Mouse (Mus musculus) adrenal gland, postnatal 36 days (tissue): Measurements from ENCODE around the gene E130208F15Rik. TPM values are rescaled to one million over a fixed set of nuclear protein-coding genes. Genes with fewer than 3 reads are reported as not detected.

Experiments
- DNase-seq, 2 experiments: peaks; one replicate each; pipeline ENCODE4 v3.0.0; 2021; ENCODE audit warnings: mixed read lengths in 1 of 2
- long read RNA-seq, 2 experiments: library from polyadenylated mRNA; stranded (forward); transcript quantifications; one replicate each; pipeline ENCODE4 v2.0.0; 2021; ENCODE audit warnings: borderline sequencing depth in 2 of 2
- total RNA-seq, 2 experiments: library from RNA; stranded (reverse); gene quantifications; 2 replicates each; pipeline ENCODE4 v1.2.3; 2021

The E130208F15Rik gene
- total RNA-seq, result 1 to 10 TPM in 1 of 2 experiments, under 1 TPM in 1; 0.93 to 1.3 TPM
- long read RNA-seq, experiment 1, partial matches to known transcripts, result 0 of 1 reads
- long read RNA-seq, experiment 1, other reads (novel, unspliced or antisense), result 0 of 1 reads
- long read RNA-seq, experiment 2, result 0 reads

GRCm38 (mm10) chr7:30321539-30322284 is at the start of gene E130208F15Rik:
E130208F15Rik (plus strand) TSS chr7:30321740.
- DNase-seq, result peak; percentile 81 to 89

- DNase-seq, result no peak
Measured at GRCm38 (mm10) chr7:30274383-30274782, 47.2 kb upstream of the E130208F15Rik start.

GRCm38 (mm10) chr7:30278911-30279310 is 42.6 kb upstream of the E130208F15Rik start:
- no peak for DNase-seq

- no peak for DNase-seq
Measured at GRCm38 (mm10) chr7:30279536-30279935, 42.0 kb upstream of the E130208F15Rik start.

- DNase-seq, result peak; percentile 93 to 96
Measured at GRCm38 (mm10) chr7:30279951-30280669, 41.4 kb upstream of the E130208F15Rik start, which contains the start of the genes Thap8 and Wdr62. Thap8 (plus strand) TSS chr7:30280094. Wdr62 (minus strand) TSS chr7:30280419.

GRCm38 (mm10) chr7:30280670-30281138 is 40.8 kb upstream of the E130208F15Rik start:
- peak; percentile 86 to 87 for DNase-seq

GRCm38 (mm10) chr7:30281522-30281921 is 40.0 kb upstream of the E130208F15Rik start:
- DNase-seq, result no peak

GRCm38 (mm10) chr7:30282740-30283139 is 38.8 kb upstream of the E130208F15Rik start:
- no peak for DNase-seq

DNA sequence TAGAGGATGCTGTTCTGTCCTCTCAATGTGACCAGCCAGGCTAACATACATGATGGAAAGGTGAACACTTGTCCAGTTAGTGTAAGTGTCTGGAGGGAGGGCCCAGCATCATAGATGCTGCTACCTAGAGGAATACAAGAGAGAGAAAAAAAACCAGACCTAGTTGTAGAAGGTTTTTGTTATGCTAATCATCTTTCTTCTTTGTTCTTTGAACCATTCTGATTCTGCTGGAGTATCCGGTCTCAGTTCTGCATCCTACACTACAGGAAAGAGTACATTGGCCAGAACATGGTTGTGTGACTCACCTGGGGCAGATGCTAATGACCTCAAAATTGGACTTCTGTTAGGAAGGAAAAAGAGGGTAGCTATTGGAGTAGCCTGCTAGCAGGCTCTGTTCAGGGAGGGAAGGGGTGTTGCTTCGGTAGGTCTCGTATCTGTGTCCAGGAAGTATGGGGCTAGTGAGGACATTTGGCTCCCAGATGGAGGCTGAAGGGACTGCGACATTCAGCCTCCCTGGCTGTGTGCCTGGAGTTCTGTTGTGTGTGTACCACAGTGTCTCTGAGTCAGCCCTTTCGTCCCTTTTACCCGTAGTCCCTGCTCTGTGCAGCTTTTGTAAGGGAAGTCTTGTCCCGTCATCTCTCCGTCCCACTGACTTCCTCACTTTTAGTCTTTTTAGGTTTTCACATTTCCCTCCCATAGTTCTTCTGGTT is 34.7 kb upstream of the E130208F15Rik start:
- peak; percentile 44 to 76 for DNase-seq

GRCm38 (mm10) chr7:30288046-30288445 is 33.5 kb upstream of the E130208F15Rik start:
- DNase-seq, result no peak

DNA sequence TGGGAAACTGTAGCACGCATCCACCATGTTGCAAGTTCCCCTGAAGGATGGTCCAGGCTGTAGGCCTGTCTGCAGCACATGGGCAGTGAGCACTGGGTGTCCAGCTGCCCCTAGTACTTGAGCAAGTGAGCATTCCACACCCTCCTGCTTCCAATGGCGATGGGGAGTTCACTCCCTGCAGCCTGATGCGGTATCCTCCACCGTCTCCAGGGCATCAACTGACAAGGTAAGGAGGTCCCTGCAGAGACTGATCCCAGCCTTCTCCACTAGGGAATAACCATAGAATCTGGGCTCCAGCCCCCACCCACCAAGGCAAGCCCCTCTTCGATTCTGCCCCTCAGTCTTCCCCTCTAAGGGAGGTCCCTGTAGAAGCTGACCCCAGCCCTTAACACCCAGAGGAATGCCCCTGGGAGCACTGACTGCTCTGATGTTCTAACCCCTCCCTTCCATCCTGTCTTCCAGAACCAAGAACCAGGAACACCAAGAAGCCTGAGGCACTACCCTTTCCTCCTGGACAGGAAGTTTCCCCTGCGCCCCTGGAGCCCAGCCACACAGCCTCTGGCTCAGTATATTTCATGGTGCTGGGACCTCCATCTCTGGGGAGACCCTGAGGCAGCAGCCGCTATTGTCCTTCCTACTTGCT is 32.3 kb upstream of the E130208F15Rik start:
- no peak for DNase-seq

GRCm38 (mm10) chr7:30289714-30290399 is 31.7 kb upstream of the E130208F15Rik start:
- DNase-seq, result no peak

- peak; percentile 59 to 74 for DNase-seq
Measured at GRCm38 (mm10) chr7:30291215-30292131, 30.1 kb upstream of the E130208F15Rik start, which contains the start of gene Clip3. Clip3 (plus strand) TSS chr7:30291728.

DNA sequence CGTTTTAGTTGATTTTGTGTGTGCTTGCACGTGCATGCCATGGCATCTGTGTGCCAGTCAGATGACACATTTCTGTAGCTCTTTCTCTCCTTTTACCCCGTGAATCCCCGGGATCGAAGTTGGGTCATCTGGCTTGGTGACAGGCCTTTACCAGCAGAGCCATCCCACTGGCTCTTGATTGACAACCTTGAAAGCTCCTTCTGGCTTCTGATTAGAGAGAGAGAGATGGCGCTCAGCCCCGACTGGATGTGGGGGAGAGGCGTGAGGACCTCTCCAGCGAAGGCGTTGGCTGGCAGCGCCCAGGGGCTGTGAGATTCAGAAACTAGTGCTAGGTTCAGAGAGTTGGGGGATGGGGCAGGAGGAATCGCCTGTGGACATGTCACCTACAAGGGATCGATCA is 27.7 kb upstream of the E130208F15Rik start:
- DNase-seq, result no peak

- DNase-seq, result no peak
Measured at GRCm38 (mm10) chr7:30294296-30294695, 27.2 kb upstream of the E130208F15Rik start.

DNA sequence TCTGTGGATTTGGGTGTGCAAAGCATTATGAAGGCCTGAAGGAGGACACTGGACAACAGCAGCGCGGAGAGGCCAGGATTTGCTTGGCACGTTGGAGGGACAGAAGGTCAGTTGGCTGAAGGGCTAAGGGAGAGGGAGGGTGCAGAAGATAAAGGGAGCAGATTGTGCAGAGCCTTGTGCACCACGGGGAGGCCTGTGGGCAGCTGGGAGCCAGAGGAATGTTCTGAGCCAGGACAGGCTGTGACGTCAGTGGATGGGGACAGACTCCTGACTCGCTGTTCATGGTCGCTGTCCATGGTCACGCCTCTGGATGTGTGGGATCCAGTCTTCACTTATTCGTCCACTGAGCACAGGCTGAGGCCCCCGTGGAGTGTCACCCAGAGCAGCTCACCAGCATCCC is 26.4 kb upstream of the E130208F15Rik start:
- peak; percentile 74 to 78 for DNase-seq

DNA sequence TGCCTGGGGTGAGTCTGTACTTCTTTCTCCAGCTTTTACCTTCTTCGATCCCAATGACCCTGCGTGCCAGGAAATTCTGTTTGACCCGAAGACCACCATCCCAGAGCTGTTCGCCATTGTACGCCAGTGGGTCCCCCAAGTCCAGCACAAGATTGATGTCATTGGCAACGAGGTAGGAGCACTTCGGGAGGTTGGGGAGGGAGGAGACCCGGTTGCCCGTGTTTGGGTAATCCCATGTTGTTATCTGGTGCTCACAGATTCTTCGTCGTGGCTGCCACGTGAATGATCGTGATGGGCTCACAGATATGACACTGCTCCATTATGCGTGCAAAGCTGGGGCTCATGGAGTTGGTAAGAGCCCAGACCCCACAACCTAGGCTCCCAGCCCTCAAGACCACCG is 24.7 kb upstream of the E130208F15Rik start:
- DNase-seq, result no peak

DNA sequence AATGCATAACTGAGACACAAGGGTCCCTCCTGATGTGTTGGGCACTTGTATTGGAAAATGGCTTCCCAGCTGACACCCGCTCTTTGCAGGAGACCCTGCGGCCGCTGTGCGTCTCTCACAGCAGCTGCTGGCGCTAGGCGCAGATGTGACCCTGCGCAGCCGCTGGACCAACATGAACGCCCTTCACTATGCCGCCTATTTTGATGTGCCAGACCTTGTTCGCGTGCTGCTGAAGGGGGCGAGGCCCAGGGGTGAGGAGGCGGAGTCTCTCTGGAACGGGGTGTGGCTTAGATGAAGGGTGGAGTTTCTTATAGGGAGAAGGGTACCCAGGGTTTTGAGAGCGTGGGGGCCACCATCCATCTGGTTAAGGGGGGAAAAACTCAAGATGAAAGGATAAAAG is 24.3 kb upstream of the E130208F15Rik start:
- no peak for DNase-seq

- DNase-seq, result peak in 1 of 2 experiments; percentile 42
Measured at GRCm38 (mm10) chr7:30300914-30301313, 20.6 kb upstream of the E130208F15Rik start.
